Mouse (Mus musculus) kidney, adult 2 months (tissue): ENCODE results near the gene Tjap1.

Experiments used
- CTCF ChIP-seq: fragments of 200-500 bp; conservative IDR thresholded peaks from 2 replicates; pipeline ENCODE4 v1.5.1; 2011; ENCODE audit warnings: low read depth, mild to moderate bottlenecking, control low read depth, low read length, moderate library complexity, mixed read lengths; ENCODE audit not compliant: insufficient read depth, insufficient read length
- POLR2A ChIP-seq: fragments of 200-500 bp; IDR thresholded peaks from one replicate; pipeline ENCODE4 v1.6.1; 2011; ENCODE audit warnings: low read depth, low read length, control low read depth

- TF ChIP-seq CTCF (no peak), POLR2A (no peak)
Measured at GRCm38 (mm10) chr17:46275034-46275433, 7.8 kb downstream of the Tjap1 start.
